20 mouse cellular contexts compared by ENCODE assay signal in the genomic region with DNA sequence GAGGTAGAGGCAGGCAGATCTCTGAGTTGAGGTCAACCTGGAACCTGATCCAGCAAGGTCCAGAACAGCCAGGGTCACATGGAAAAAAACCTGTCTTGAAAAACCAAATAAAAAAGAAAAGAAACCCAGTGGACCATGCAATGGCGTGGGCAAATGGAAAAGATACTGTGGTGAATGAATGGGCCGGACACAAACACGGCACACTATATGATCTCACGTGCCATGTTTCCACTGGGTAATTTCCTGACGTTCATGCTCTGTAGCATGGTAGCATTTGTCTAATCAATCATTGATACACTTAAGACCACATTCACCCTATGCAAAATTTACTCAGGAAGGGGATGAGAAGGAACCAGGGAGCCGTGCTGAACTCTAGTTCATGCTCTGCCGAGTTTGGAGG. TPM values are rescaled to one million over a fixed set of nuclear protein-coding genes. Genes with fewer than 3 reads are reported as not detected.
DNase-seq lines count a peak whose midpoint lies in the region; ATAC-seq and TF ChIP-seq lines count a peak whose summit lies in the region.
"Had no signal": no experiment of that assay in that cellular context is flagged by ENCODE, and none has a peak within 500 bp of the region (broad histone marks: within the 10 kb centered on the region; RNA-seq: fewer than 3 reads in every experiment).

No protein-coding gene starts in this region.

- ATAC-seq in heart, embryonic 16.5 days (replicated peaks; ENCODE audit: extremely low read depth, insufficient read depth, low FRiP score), result no peak
- ATAC-seq in heart, embryonic 12.5 days (ENCODE audit: insufficient number of reproducible peaks, low FRiP score), result no peak
- no peak for ATAC-seq in kidney, postnatal 0 days (replicated peaks; ENCODE audit: low FRiP score, low read depth)
- ATAC-seq: forebrain, embryonic 16.5 days; intestine, embryonic 15.5 days had no signal

- H3K4me1 ChIP-seq in heart, embryonic 16.5 days (ENCODE audit: control insufficient read depth, insufficient read depth, low read length), result peaks cover 24% of the 10 kb centered on the region
- H3K4me1 ChIP-seq in heart, embryonic 12.5 days (replicated peaks), result peaks cover 34% of the 10 kb centered on the region
- H3K4me1 ChIP-seq in kidney, postnatal 0 days (replicated peaks; ENCODE audit: insufficient read depth, low read length), result peaks cover 19% of the 10 kb centered on the region; the same call in 1 of the 2 replicates
- H3K4me1 ChIP-seq in kidney, adult 2 months (ENCODE audit: control insufficient read depth, insufficient read depth, low read length), result 0 out of 2 replicates have a peak, but pooled peaks cover 3% of the 10 kb centered on the region
- peaks cover 3 to 32% of the 10 kb centered on the region in 2 experiments; a peak in 3 of 4 replicates for H3K4me1 ChIP-seq in CH12.LX (ENCODE audit: control insufficient read depth in 1 of 2, insufficient read depth in 2 of 2)
- H3K4me1 ChIP-seq in cerebellum, adult 2 months (ENCODE audit: control insufficient read depth, insufficient read depth, low read length), result no peaks in the 10 kb centered on the region

- H3K4me3 ChIP-seq in heart, embryonic 16.5 days (ENCODE audit: low read length), result no peak overlapping the region
- no peak overlapping the region for H3K4me3 ChIP-seq in heart, embryonic 12.5 days
- no peak overlapping the region for H3K4me3 ChIP-seq in kidney, postnatal 0 days (replicated peaks; ENCODE audit: low read depth, low read length)
- H3K4me3 ChIP-seq in kidney, adult 2 months (ENCODE audit: insufficient read depth, low read depth, low read length), result no peak overlapping the region
- no peak overlapping the region for H3K4me3 ChIP-seq in CH12.LX (replicated peaks in 1 of 3; ENCODE audit: low read depth in 2 of 3, low read length in 2 of 3, poor library complexity in 1 of 3)
- H3K4me3 ChIP-seq in cerebellum, adult 2 months (replicated peaks; ENCODE audit: insufficient read depth, low read depth, low read length), result no peak overlapping the region
- H3K4me3 ChIP-seq: embryonic facial prominence, embryonic 12.5 days; forebrain, embryonic 12.5 days; hindbrain, embryonic 10.5 days; intestine, embryonic 15.5 days had no signal

- no peaks in the 10 kb centered on the region for H3K27me3 ChIP-seq in heart, embryonic 16.5 days (ENCODE audit: control insufficient read depth, insufficient read depth, low read length)
- H3K27me3 ChIP-seq in heart, embryonic 12.5 days (replicated peaks), result no peaks in the 10 kb centered on the region
- H3K27me3 ChIP-seq in kidney, postnatal 0 days (ENCODE audit: insufficient read depth, low read length), result no peaks in the 10 kb centered on the region
- no peaks in the 10 kb centered on the region for H3K27me3 ChIP-seq in kidney, adult 2 months (replicated peaks; ENCODE audit: control insufficient read depth, insufficient read depth, low read length)
- H3K27me3 ChIP-seq in CH12.LX (replicated peaks), result no peaks in the 10 kb centered on the region
- no peaks in the 10 kb centered on the region for H3K27me3 ChIP-seq in cerebellum, adult 2 months (ENCODE audit: control insufficient read depth, insufficient read depth, low read length)
- H3K27me3 ChIP-seq: embryonic facial prominence, embryonic 12.5 days; forebrain, embryonic 12.5 days; intestine, embryonic 15.5 days had no signal

- no peaks in the 10 kb centered on the region for H3K36me3 ChIP-seq in heart, embryonic 16.5 days (ENCODE audit: control insufficient read depth, insufficient read depth)
- no peaks in the 10 kb centered on the region for H3K36me3 ChIP-seq in heart, embryonic 12.5 days
- no peaks in the 10 kb centered on the region for H3K36me3 ChIP-seq in kidney, postnatal 0 days (ENCODE audit: insufficient read depth, low read length)
- H3K36me3 ChIP-seq in kidney, adult 2 months (ENCODE audit: control insufficient read depth, insufficient read depth, low read length), result no peaks in the 10 kb centered on the region
- H3K36me3 ChIP-seq in CH12.LX (replicated peaks in 1 of 2; ENCODE audit: control insufficient read depth in 1 of 2, insufficient read depth in 1 of 2, low read length in 1 of 2), result no peaks in the 10 kb centered on the region
- H3K36me3 ChIP-seq: embryonic facial prominence, embryonic 12.5 days; forebrain, embryonic 12.5 days; hindbrain, embryonic 10.5 days; intestine, embryonic 15.5 days had no signal

- no peak overlapping the region for H3K9ac ChIP-seq in heart, embryonic 16.5 days (ENCODE audit: low read length)
- no peak overlapping the region for H3K9ac ChIP-seq in heart, embryonic 12.5 days
- H3K9ac ChIP-seq in kidney, postnatal 0 days (ENCODE audit: low read depth, low read length), result no peak overlapping the region
- H3K9ac ChIP-seq in CH12.LX (ENCODE audit: insufficient read depth, low read depth), result no peak overlapping the region
- H3K9ac ChIP-seq: embryonic facial prominence, embryonic 12.5 days; forebrain, embryonic 12.5 days; hindbrain, embryonic 14.5 days; intestine, embryonic 15.5 days had no signal

- H3K4me2 ChIP-seq in heart, embryonic 16.5 days (ENCODE audit: low read depth, low read length), result no peak overlapping the region
- H3K4me2 ChIP-seq in heart, embryonic 12.5 days, result no peak overlapping the region
- no peak overlapping the region for H3K4me2 ChIP-seq in kidney, postnatal 0 days (ENCODE audit: low read length)
- H3K4me2 ChIP-seq in CH12.LX (ENCODE audit: insufficient read depth, low read depth, poor library complexity, severe bottlenecking), result peak overlapping the region; percentile 40; the same call in 1 of the 2 replicates
- H3K4me2 ChIP-seq: embryonic facial prominence, embryonic 12.5 days; forebrain, embryonic 12.5 days; hindbrain, embryonic 14.5 days; intestine, embryonic 15.5 days had no signal

- peak; percentile 62; the same call in 1 of the 2 replicates for TF ChIP-seq EP300 in CH12.LX (IDR thresholded peaks at IDR 0.05; ENCODE audit: low read length)

- WGBS in heart, embryonic 16.5 days, result 63% methylated on average over 7 of the region's 7 CpGs
- 64% methylated on average over 7 of the region's 7 CpGs for WGBS in heart, embryonic 12.5 days
- 45% methylated on average over 7 of the region's 7 CpGs for WGBS in kidney, postnatal 0 days
- WGBS in kidney, adult 2 months, result 50% methylated on average over 7 of the region's 7 CpGs
- 83% methylated on average over 7 of the region's 7 CpGs for WGBS in cerebellum, adult 2 months

- no peak for TF ChIP-seq POLR2A in kidney, adult 2 months (IDR thresholded peaks at IDR 0.05; ENCODE audit: low read depth, low read length)
- no peak for TF ChIP-seq POLR2A in CH12.LX (IDR thresholded peaks at IDR 0.05; ENCODE audit: low read depth, low read length)
- TF ChIP-seq POLR2A in cerebellum, adult 2 months (IDR thresholded peaks at IDR 0.05; ENCODE audit: borderline replicate concordance, insufficient read depth, low read length), result no peak

- no peaks in the 10 kb centered on the region for H3K9me3 ChIP-seq in heart, embryonic 16.5 days (replicated peaks; ENCODE audit: control insufficient read depth, low read length)
- H3K9me3 ChIP-seq in heart, embryonic 12.5 days (replicated peaks), result no peaks in the 10 kb centered on the region
- no peaks in the 10 kb centered on the region for H3K9me3 ChIP-seq in kidney, postnatal 0 days (replicated peaks; ENCODE audit: low read length)
- H3K9me3 ChIP-seq in CH12.LX (replicated peaks; ENCODE audit: low read length), result no peaks in the 10 kb centered on the region
- H3K9me3 ChIP-seq: embryonic facial prominence, embryonic 12.5 days; forebrain, embryonic 12.5 days; hindbrain, embryonic 10.5 days; intestine, embryonic 15.5 days had no signal

- dilution Hi-C loops in CH12.LX (cut with MboI; ENCODE audit: extremely low pct_ligation_motif_present, extremely low pct_unique_long_range_greater_than_20kb, low sequenced_read_pairs), result no loop called here

- TF ChIP-seq CTCF in kidney, postnatal 0 days (IDR thresholded peaks at IDR 0.05; ENCODE audit: low read depth), result no peak
- no peak for TF ChIP-seq CTCF in kidney, adult 2 months (conservative IDR thresholded peaks at IDR 0.05; ENCODE audit: insufficient read depth, insufficient read length, low read depth, low read length)
- TF ChIP-seq CTCF in CH12.LX (conservative IDR thresholded peaks at IDR 0.05 in 1 of 2, IDR thresholded peaks at IDR 0.05 in 1 of 2; ENCODE audit: low read depth in 2 of 2, low read length in 2 of 2), result no peak
- no peak for TF ChIP-seq CTCF in cerebellum, adult 2 months (IDR thresholded peaks at IDR 0.05; ENCODE audit: borderline replicate concordance, insufficient read depth, low read depth, low read length)

- no peak for DNase-seq in kidney, postnatal 0 days (ENCODE audit: low spot score)
- no peak for DNase-seq in kidney, adult 2 months
- peak; percentile 39 for DNase-seq in CH12.LX (ENCODE audit: extremely low read depth)
- no peak for DNase-seq in cerebellum, adult 2 months
- DNase-seq: adrenal gland, postnatal 10 days; cerebellum, adult 11 months; cerebellum, adult 9-10 months; cerebellum, postnatal 25 days; gastrocnemius, postnatal 10 days; heart, adult 18-20 months; heart, postnatal 10 days had no signal

- peak overlapping the region; percentile 28; the same call in 1 of the 2 replicates for H3K27ac ChIP-seq in heart, embryonic 16.5 days (ENCODE audit: low read length)
- H3K27ac ChIP-seq in heart, embryonic 12.5 days (ENCODE audit: poor library complexity, severe bottlenecking), result no peak overlapping the region
- 0 out of 2 replicates have a peak overlapping the region, but pooled peaks have one; percentile 13 for H3K27ac ChIP-seq in kidney, postnatal 0 days
- H3K27ac ChIP-seq in kidney, adult 2 months (ENCODE audit: insufficient read depth, low read depth, low read length), result no peak overlapping the region
- no peak overlapping the region for H3K27ac ChIP-seq in CH12.LX (ENCODE audit: insufficient read depth, low read depth)
- H3K27ac ChIP-seq in cerebellum, adult 2 months (ENCODE audit: insufficient read depth, low read length), result no peak overlapping the region
- H3K27ac ChIP-seq: embryonic facial prominence, embryonic 12.5 days; forebrain, embryonic 12.5 days; hindbrain, embryonic 14.5 days; intestine, embryonic 15.5 days had no signal

- H3K79me2 ChIP-seq in CH12.LX (replicated peaks; ENCODE audit: control insufficient read depth, extremely low read depth, insufficient read depth, poor library complexity, severe bottlenecking), result no peaks in the 10 kb centered on the region

- in situ Hi-C loops in CH12.LX (cut with MboI; ENCODE audit: low pct_ligation_motif_present, low pct_unique_long_range_greater_than_20kb, low sequenced_read_pairs), result no loop called here

- no peak for TF ChIP-seq RAD21 in CH12.LX (IDR thresholded peaks at IDR 0.05; ENCODE audit: low read depth, low read length)

RNA-seq across cellular contexts. Expression of gene Mmp15, which starts 39.0 kb away (rescaled TPM):
- 30.1 and 39.4 TPM in 2 replicates for polyA plus RNA-seq in heart, embryonic 16.5 days (2015; fragmentation: Nextera tagmentation; extraction: Ambion mirVana)
- 86.0 and 86.6 TPM in 2 replicates for polyA plus RNA-seq in heart, embryonic 12.5 days (2016; fragmentation: Nextera tagmentation; extraction: Ambion mirVana)
- 5.0 and 5.8 TPM in 2 replicates for polyA plus RNA-seq in kidney, postnatal 0 days (2015; fragmentation: Nextera tagmentation; extraction: Ambion mirVana)
- 5.3 and 5.6 TPM in 2 replicates for polyA plus RNA-seq in kidney, adult 2 months (2012; rRNA removed)
- total RNA-seq in CH12.LX (2012; rRNA removed) (0.04 TPM in 2 replicates), CH12.LX (2014; rRNA removed) (not detected in 2 replicates)
- polyA plus RNA-seq in CH12.LX (2012; ENCODE audit: insufficient read length, low read depth), result 0.44 TPM in 1 of 2 replicates, not detected in the other
- 10.6 and 12.1 TPM in 2 replicates for polyA plus RNA-seq in cerebellum, adult 2 months (2012; rRNA removed)
- total RNA-seq: MEL had no signal

RNA-seq across cellular contexts. Expression of gene Cfap20, which starts 43.6 kb away (rescaled TPM):
- polyA plus RNA-seq in heart, embryonic 16.5 days (2015; fragmentation: Nextera tagmentation; extraction: Ambion mirVana), result 155 and 167 TPM in 2 replicates
- polyA plus RNA-seq in heart, embryonic 12.5 days (2016; fragmentation: Nextera tagmentation; extraction: Ambion mirVana), result 151 and 153 TPM in 2 replicates
- polyA plus RNA-seq in kidney, postnatal 0 days (2015; fragmentation: Nextera tagmentation; extraction: Ambion mirVana), result 126 and 129 TPM in 2 replicates
- polyA plus RNA-seq in kidney, adult 2 months (2012; rRNA removed), result 35.7 and 41.2 TPM in 2 replicates
- total RNA-seq in CH12.LX (2012; rRNA removed) (53.1 and 57.2 TPM in 2 replicates), CH12.LX (2014; rRNA removed) (93.0 and 99.4 TPM in 2 replicates)
- 53.4 and 74.7 TPM in 2 replicates for polyA plus RNA-seq in CH12.LX (2012; ENCODE audit: insufficient read length, low read depth)
- 76.0 and 76.1 TPM in 2 replicates for polyA plus RNA-seq in cerebellum, adult 2 months (2012; rRNA removed)

RNA-seq across cellular contexts. Expression of gene Usb1, which starts 59.0 kb away (rescaled TPM):
- 32.4 and 32.8 TPM in 2 replicates for polyA plus RNA-seq in heart, embryonic 16.5 days (2015; fragmentation: Nextera tagmentation; extraction: Ambion mirVana)
- 25.5 and 26.5 TPM in 2 replicates for polyA plus RNA-seq in heart, embryonic 12.5 days (2016; fragmentation: Nextera tagmentation; extraction: Ambion mirVana)
- polyA plus RNA-seq in kidney, postnatal 0 days (2015; fragmentation: Nextera tagmentation; extraction: Ambion mirVana), result 42.9 and 45.6 TPM in 2 replicates
- polyA plus RNA-seq in kidney, adult 2 months (2012; rRNA removed), result 27.7 and 29.8 TPM in 2 replicates
- total RNA-seq in CH12.LX (2012; rRNA removed) (15.2 and 17.8 TPM in 2 replicates), CH12.LX (2014; rRNA removed) (17.7 and 25.0 TPM in 2 replicates)
- polyA plus RNA-seq in CH12.LX (2012; ENCODE audit: insufficient read length, low read depth), result 15.7 and 16.4 TPM in 2 replicates
- 12.4 and 14.2 TPM in 2 replicates for polyA plus RNA-seq in cerebellum, adult 2 months (2012; rRNA removed)

RNA-seq across cellular contexts. Expression of gene Zfp319, which starts 59.4 kb away (rescaled TPM):
- polyA plus RNA-seq in heart, embryonic 16.5 days (2015; fragmentation: Nextera tagmentation; extraction: Ambion mirVana), result 6.4 and 6.6 TPM in 2 replicates
- polyA plus RNA-seq in heart, embryonic 12.5 days (2016; fragmentation: Nextera tagmentation; extraction: Ambion mirVana), result 8.6 and 9.6 TPM in 2 replicates
- polyA plus RNA-seq in kidney, postnatal 0 days (2015; fragmentation: Nextera tagmentation; extraction: Ambion mirVana), result 6.3 and 6.6 TPM in 2 replicates
- 6.2 and 6.5 TPM in 2 replicates for polyA plus RNA-seq in kidney, adult 2 months (2012; rRNA removed)
- total RNA-seq in CH12.LX (2012; rRNA removed) (2.0 and 2.1 TPM in 2 replicates), CH12.LX (2014; rRNA removed) (0.81 and 0.83 TPM in 2 replicates)
- polyA plus RNA-seq in CH12.LX (2012; ENCODE audit: insufficient read length, low read depth), result 2.7 and 3.3 TPM in 2 replicates
- 11.0 and 11.6 TPM in 2 replicates for polyA plus RNA-seq in cerebellum, adult 2 months (2012; rRNA removed)

Comparison
In these comparisons a context has a peak if more than half of its experiments do, and no peak if none do; other contexts are left out.
1. H3K27ac ChIP-seq: peak in heart, embryonic 16.5 days (single experiment) and kidney, postnatal 0 days (single experiment); none in heart, embryonic 12.5 days (single experiment), kidney, adult 2 months (single experiment), CH12.LX (single experiment) and cerebellum, adult 2 months (single experiment).